Mouse (Mus musculus): ENCODE measurements around the gene Atp10b.

GRCm38 (mm10) chr11:43257291-43257690, 107.6 kb downstream of the Atp10b start:
- TF ChIP-seq EP300 (IDR thresholded peaks at IDR 0.05; ENCODE audit: low read depth): no peak
- no peak for TF ChIP-seq CTCF (IDR thresholded peaks at IDR 0.05; ENCODE audit: low read depth)

Data from liver, embryonic 14.5 days (tissue).